Mouse (Mus musculus): ENCODE measurements around the gene Unc79.

Gene Unc79

GRCm38 (mm10) chr12:103202592-103203544 lies 254.2 kb downstream of the Unc79 start:
- peak; percentile 27 for DNase-seq (ENCODE audit: low read depth, low spot score)

GRCm38 (mm10) chr12:103205561-103205960 lies 256.9 kb downstream of the Unc79 start:
- DNase-seq (ENCODE audit: low read depth, low spot score) = no peak

- no peak for DNase-seq (ENCODE audit: low read depth, low spot score)
These were observed 260.9 kb downstream of the Unc79 start for GRCm38 (mm10) chr12:103209581-103209980.

- DNase-seq (ENCODE audit: low read depth, low spot score) = no peak
These were observed 262.4 kb downstream of the Unc79 start for GRCm38 (mm10) chr12:103211078-103211477.

- DNase-seq (ENCODE audit: low read depth, low spot score) = no peak
These were observed 264.9 kb downstream of the Unc79 start for GRCm38 (mm10) chr12:103213591-103213990.

- no peak for DNase-seq (ENCODE audit: low read depth, low spot score)
These were observed 265.6 kb downstream of the Unc79 start for GRCm38 (mm10) chr12:103214270-103214669.

- no peak for DNase-seq (ENCODE audit: low read depth, low spot score)
These were observed 266.1 kb downstream of the Unc79 start for GRCm38 (mm10) chr12:103214797-103215196.

- no peak for DNase-seq (ENCODE audit: low read depth, low spot score)
These were observed 267.4 kb downstream of the Unc79 start for GRCm38 (mm10) chr12:103215877-103216610.

GRCm38 (mm10) chr12:103223671-103224070 lies 275.0 kb downstream of the Unc79 start:
- no peak for DNase-seq (ENCODE audit: low read depth, low spot score)

GRCm38 (mm10) chr12:103226121-103226520 lies 277.5 kb downstream of the Unc79 start:
- no peak for DNase-seq (ENCODE audit: low read depth, low spot score)

GRCm38 (mm10) chr12:103229058-103229457 lies 280.4 kb downstream of the Unc79 start:
- no peak for DNase-seq (ENCODE audit: low read depth, low spot score)
